Mouse (Mus musculus) MEL (cell line): ENCODE results near the gene Abtb1. TPM values are rescaled to one million over a fixed set of nuclear protein-coding genes. Genes with fewer than 3 reads are reported as not detected.

Experiments
- DNase-seq: peaks from one replicate; pipeline ENCODE4 v3.0.0; 2011; ENCODE audit warnings: low read depth, low spot score
- H3K27ac ChIP-seq: 2 replicates; pipeline ENCODE4 v1.5.1; 2012; ENCODE audit warnings: low read depth, mild to moderate bottlenecking, control low read depth, low read length, moderate library complexity; ENCODE audit not compliant: control insufficient read depth
- H3K27me3 ChIP-seq, 2 experiments: fragments of 150-350 bp in 1 of 2; sonication (generic) in 1 of 2; 2 replicates each; pipeline ENCODE4 v1.6.1; 2012; ENCODE audit warnings: low read length in 2 of 2, mild to moderate bottlenecking in 2 of 2, improper control_type of control experiment in 1 of 2, moderate library complexity in 1 of 2; ENCODE audit not compliant: insufficient read depth in 2 of 2, control insufficient read depth in 1 of 2
- H3K36me3 ChIP-seq, 2 experiments: 2 replicates each; pipeline ENCODE4 v1.6.1; 2012 to 2014; ENCODE audit warnings: low read length in 2 of 2, improper control_type of control experiment in 1 of 2, inconsistent platforms in 1 of 2, mild to moderate bottlenecking in 1 of 2; ENCODE audit not compliant: insufficient read depth in 2 of 2, control insufficient read depth in 1 of 2
- H3K4me1 ChIP-seq, 2 experiments: fragments of 150-350 bp in 1 of 2; sonication (generic) in 1 of 2; 2 replicates each; pipeline ENCODE4 v1.6.1; 2012; ENCODE audit warnings: low read length in 2 of 2, improper control_type of control experiment in 1 of 2, mild to moderate bottlenecking in 1 of 2; ENCODE audit not compliant: insufficient read depth in 2 of 2, control insufficient read depth in 1 of 2
- H3K4me3 ChIP-seq, 2 experiments: fragments of 150-350 bp in 1 of 2; sonication (generic) in 1 of 2; 2 replicates each; pipeline ENCODE4 v1.5.1; 2012; ENCODE audit warnings: low read depth in 2 of 2, low read length in 2 of 2, mild to moderate bottlenecking in 2 of 2, moderate library complexity in 2 of 2, control low read depth in 1 of 2, improper control_type of control experiment in 1 of 2; ENCODE audit not compliant: control insufficient read depth in 1 of 2, insufficient read depth in 1 of 2
- H3K79me2 ChIP-seq: 2 replicates; pipeline ENCODE4 v1.6.1; 2012; ENCODE audit warnings: mild to moderate bottlenecking, low read length, moderate library complexity; ENCODE audit not compliant: control insufficient read depth, poor library complexity, insufficient read depth
- H3K9ac ChIP-seq: 2 replicates; pipeline ENCODE4 v1.6.1; 2012; ENCODE audit warnings: low read depth, mild to moderate bottlenecking, control low read depth, low read length, moderate library complexity; ENCODE audit not compliant: control insufficient read depth, poor library complexity, severe bottlenecking
- H3K9me3 ChIP-seq: fragments of 150-350 bp; sonication (generic); replicated peaks from 2 replicates; pipeline ENCODE4 v1.6.1; 2012; ENCODE audit warnings: mild to moderate bottlenecking, low read length, improper control_type of control experiment, moderate library complexity; ENCODE audit not compliant: insufficient read depth
- CHD1 ChIP-seq: IDR thresholded peaks from 2 replicates; pipeline ENCODE4 v1.6.1; 2012; ENCODE audit warnings: low read depth, mild to moderate bottlenecking, inconsistent platforms, low read length, improper control_type of control experiment
- CTCF ChIP-seq, 3 experiments: IDR thresholded peaks in 2 of 3; conservative IDR thresholded peaks in 1 of 3; 2 replicates each; pipeline ENCODE4 v1.5.1; 2011 to 2012; ENCODE audit warnings: low read length in 3 of 3, low read depth in 2 of 3, mild to moderate bottlenecking in 2 of 3, improper control_type of control experiment in 1 of 3, inconsistent platforms in 1 of 3, mixed read lengths in 1 of 3, moderate library complexity in 1 of 3; ENCODE audit not compliant: control insufficient read depth in 1 of 3, insufficient read depth in 1 of 3, poor library complexity in 1 of 3, severe bottlenecking in 1 of 3
- EP300 ChIP-seq, 2 experiments: IDR thresholded peaks; 2 replicates each; pipeline ENCODE4 v1.6.1; 2011; ENCODE audit warnings: improper control_type of control experiment in 2 of 2, low read length in 2 of 2, low read depth in 1 of 2, mild to moderate bottlenecking in 1 of 2
- ETS1 ChIP-seq: IDR thresholded peaks from 2 replicates; pipeline ENCODE4 v1.6.1; 2012; ENCODE audit warnings: low read depth, mild to moderate bottlenecking, inconsistent platforms, low read length, improper control_type of control experiment, moderate library complexity
- GABPA ChIP-seq: IDR thresholded peaks from 2 replicates; pipeline ENCODE4 v1.6.1; 2012; ENCODE audit warnings: low read depth, mild to moderate bottlenecking, inconsistent platforms, low read length, improper control_type of control experiment, moderate library complexity
- GATA1 ChIP-seq: IDR thresholded peaks from 2 replicates; pipeline ENCODE4 v1.6.1; 2011; ENCODE audit warnings: low read depth, low read length, improper control_type of control experiment
- JUND ChIP-seq: IDR thresholded peaks from 2 replicates; pipeline ENCODE4 v1.6.1; 2011; ENCODE audit warnings: low read depth, mild to moderate bottlenecking, improper control_type of control experiment, low read length
- MAFK ChIP-seq: IDR thresholded peaks from 2 replicates; pipeline ENCODE4 v1.6.1; 2011; ENCODE audit warnings: low read depth, mild to moderate bottlenecking, low read length, improper control_type of control experiment, borderline replicate concordance
- MAZ ChIP-seq: IDR thresholded peaks from 2 replicates; pipeline ENCODE4 v1.6.1; 2012; ENCODE audit warnings: low read depth, mild to moderate bottlenecking, inconsistent platforms, low read length, improper control_type of control experiment
- MEF2A ChIP-seq: IDR thresholded peaks from 2 replicates; pipeline ENCODE4 v1.6.1; 2014; ENCODE audit warnings: low read depth, mild to moderate bottlenecking, inconsistent platforms, low read length, improper control_type of control experiment; ENCODE audit not compliant: poor library complexity, insufficient replicate concordance, severe bottlenecking; ENCODE audit errors: extremely low read depth
- MYC ChIP-seq: IDR thresholded peaks from 2 replicates; pipeline ENCODE4 v1.6.1; 2011; ENCODE audit warnings: low read depth, mild to moderate bottlenecking, low read length, improper control_type of control experiment, moderate library complexity
- POLR2A ChIP-seq, 2 experiments: IDR thresholded peaks; 2 replicates each; pipeline ENCODE4 v1.6.1; 2011 to 2012; ENCODE audit warnings: low read length in 2 of 2, mild to moderate bottlenecking in 2 of 2, control low read depth in 1 of 2, improper control_type of control experiment in 1 of 2, low read depth in 1 of 2, moderate library complexity in 1 of 2; ENCODE audit not compliant: control insufficient read depth in 1 of 2, insufficient read depth in 1 of 2, poor library complexity in 1 of 2
- RAD21 ChIP-seq: IDR thresholded peaks from 2 replicates; pipeline ENCODE4 v1.6.1; 2011; ENCODE audit warnings: mild to moderate bottlenecking, low read depth, low read length, improper control_type of control experiment
- RCOR1 ChIP-seq: IDR thresholded peaks from 2 replicates; pipeline ENCODE4 v1.6.1; 2012; ENCODE audit warnings: low read depth, mild to moderate bottlenecking, inconsistent platforms, low read length, improper control_type of control experiment
- TAL1 ChIP-seq: IDR thresholded peaks from 2 replicates; pipeline ENCODE4 v1.6.1; 2012; ENCODE audit warnings: mild to moderate bottlenecking, inconsistent platforms, low read length, moderate library complexity, mixed read lengths
- TBP ChIP-seq: IDR thresholded peaks from 2 replicates; pipeline ENCODE4 v1.8.0; 2011; ENCODE audit warnings: low read depth, low read length, improper control_type of control experiment
- TCF12 ChIP-seq: IDR thresholded peaks from 2 replicates; pipeline ENCODE4 v1.6.1; 2014; ENCODE audit warnings: low read depth, mild to moderate bottlenecking, inconsistent platforms, low read length, improper control_type of control experiment, moderate library complexity
- USF1 ChIP-seq: IDR thresholded peaks from 2 replicates; pipeline ENCODE4 v1.6.1; 2014; ENCODE audit warnings: low read depth, mild to moderate bottlenecking, inconsistent platforms, low read length, improper control_type of control experiment, moderate library complexity
- USF2 ChIP-seq, 2 experiments: IDR thresholded peaks; 2 replicates each; pipeline ENCODE4 v1.6.1; 2011 to 2012; ENCODE audit warnings: improper control_type of control experiment in 2 of 2, low read length in 2 of 2, borderline replicate concordance in 1 of 2, inconsistent platforms in 1 of 2, low read depth in 1 of 2, mild to moderate bottlenecking in 1 of 2; ENCODE audit not compliant: insufficient read depth in 1 of 2
- ZC3H11A ChIP-seq: IDR thresholded peaks from 2 replicates; pipeline ENCODE4 v1.6.1; 2012; ENCODE audit warnings: low read depth, mild to moderate bottlenecking, inconsistent platforms, low read length, improper control_type of control experiment
- ZKSCAN1 ChIP-seq: IDR thresholded peaks from 2 replicates; pipeline ENCODE4 v1.6.1; 2012; ENCODE audit warnings: low read depth, mild to moderate bottlenecking, inconsistent platforms, low read length, improper control_type of control experiment, moderate library complexity
- ZMIZ1 ChIP-seq: IDR thresholded peaks from 2 replicates; pipeline ENCODE4 v1.6.1; 2012; ENCODE audit warnings: low read depth, mild to moderate bottlenecking, inconsistent platforms, low read length, improper control_type of control experiment, moderate library complexity
- polyA plus RNA-seq, 2 experiments: library from polyadenylated mRNA; stranded (reverse) in 1 of 2; unstranded in 1 of 2; fragments of >175 nt in 1 of 2; fragments of >200 nt in 1 of 2; gene quantifications; 2 replicates each; pipeline versions ENCODE4 v1.2.1 to v1.2.4; 2012; ENCODE audit warnings: low replicate concordance in 2 of 2, low read depth in 1 of 2; ENCODE audit not compliant: insufficient read length in 2 of 2, insufficient read depth in 1 of 2, missing spikeins in 1 of 2
- total RNA-seq: library from RNA; depleted of rRNA; stranded (reverse); fragments of 300-350 nt; gene quantifications from 2 replicates; pipeline ENCODE4 v1.2.3, GENCODE M21; 2012

Abtb1 gene
- total and polyA plus RNA-seq, 3 experiments: 7.4 to 16.9 TPM; not detected in 1

DNA sequence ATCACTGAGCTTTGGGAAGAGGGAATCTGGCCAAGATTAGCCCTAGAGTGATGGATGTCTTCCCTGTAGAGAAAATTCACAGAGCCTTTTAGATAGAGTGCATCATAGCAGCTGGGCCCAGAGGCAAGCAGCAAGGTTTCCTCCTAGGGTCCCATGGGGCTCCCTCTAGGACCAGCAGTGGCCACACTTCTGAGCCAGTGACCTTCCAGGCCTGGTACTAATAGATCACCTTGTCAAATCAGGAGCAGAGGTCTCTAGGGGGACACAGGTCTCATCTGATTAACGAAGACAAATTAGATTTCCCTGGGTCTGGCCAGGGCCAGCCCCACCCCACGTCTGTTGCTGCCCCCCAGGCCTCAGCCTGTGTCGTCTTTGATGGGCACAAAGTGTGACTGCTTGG, 31.5 kb downstream of the Abtb1 start:
- H3K4me3 ChIP-seq: no peak overlapping the region
- H3K27ac ChIP-seq: no peak overlapping the region
- no peaks in the 10 kb centered on the region for H3K36me3 ChIP-seq
- no peak overlapping the region for H3K9ac ChIP-seq
- H3K9me3 ChIP-seq: no peaks in the 10 kb centered on the region
- no peak for DNase-seq
- H3K4me1 ChIP-seq: no peaks in the 10 kb centered on the region
- no peak for TF ChIP-seq CTCF (IDR thresholded peaks at IDR 0.05 in 2 of 3, conservative IDR thresholded peaks at IDR 0.05 in 1 of 3; ENCODE audit: control insufficient read depth in 1 of 3, insufficient read depth in 1 of 3, low read depth in 2 of 3, low read length in 3 of 3, poor library complexity in 1 of 3, severe bottlenecking in 1 of 3)
- TF ChIP-seq MAZ: no peak
- no peak for TF ChIP-seq GATA1
- no peak for TF ChIP-seq MEF2A
- TF ChIP-seq POLR2A (IDR thresholded peaks at IDR 0.05; ENCODE audit: control insufficient read depth in 1 of 2, insufficient read depth in 1 of 2, low read depth in 1 of 2, low read length in 2 of 2, poor library complexity in 1 of 2): no peak
- no peak for TF ChIP-seq RCOR1
- TF ChIP-seq ZC3H11A: no peak
- no peak for TF ChIP-seq TAL1
- no peak for TF ChIP-seq JUND
- TF ChIP-seq ZMIZ1: no peak
- H3K79me2 ChIP-seq: no peaks in the 10 kb centered on the region
- H3K27me3 ChIP-seq: peaks cover 0 to 5% of the 10 kb centered on the region in 2 experiments; a peak in 3 of 4 replicates

DNA sequence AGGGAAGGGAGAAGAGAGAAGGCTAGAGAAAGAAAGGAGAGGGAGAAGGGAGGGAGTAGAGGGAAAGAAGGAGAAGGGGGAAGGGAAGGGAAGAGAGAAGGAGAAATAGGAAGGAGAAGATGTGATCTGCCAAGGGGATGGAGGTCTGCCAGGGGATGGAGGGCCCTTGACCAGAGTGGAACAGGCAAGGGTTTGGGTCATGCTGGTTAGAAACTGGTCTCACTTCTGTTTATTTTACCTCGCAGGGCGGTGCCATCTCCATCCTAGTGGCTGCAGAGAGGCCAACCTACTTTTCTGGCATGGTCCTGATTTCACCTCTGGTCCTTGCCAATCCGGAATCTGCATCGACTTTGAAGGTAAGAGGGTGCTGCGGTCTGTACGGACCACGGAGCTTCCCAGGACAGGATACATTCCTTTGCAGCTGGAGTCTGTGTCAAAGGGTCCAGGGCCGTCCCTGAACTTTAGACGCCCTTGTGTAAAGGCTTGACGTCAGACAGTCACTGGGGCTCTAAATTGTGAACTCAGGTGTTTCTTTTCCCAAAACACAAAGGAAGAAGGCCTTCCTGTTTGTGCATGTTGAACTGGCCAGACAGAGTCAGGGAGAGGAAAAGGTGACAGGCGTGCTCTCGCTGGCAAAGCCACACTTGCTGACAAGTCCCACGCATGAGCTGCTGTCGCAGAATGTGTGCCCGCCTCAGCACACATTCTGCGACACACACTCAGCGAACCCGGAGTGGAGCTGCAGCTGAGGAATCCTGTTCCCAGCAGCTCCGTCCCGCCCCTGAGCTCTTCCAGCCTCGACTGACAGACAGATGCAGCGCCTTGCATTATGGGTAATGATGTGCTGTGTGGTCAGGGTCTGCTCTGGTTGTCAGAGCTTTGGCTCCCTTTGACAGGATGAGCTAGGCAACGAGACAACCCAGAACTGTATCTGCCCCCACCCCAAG, 32.4 kb downstream of the Abtb1 start:
- no peaks in the 10 kb centered on the region for H3K9me3 ChIP-seq
- H3K79me2 ChIP-seq: no peaks in the 10 kb centered on the region
- no peak for TF ChIP-seq MAFK
- no peak for TF ChIP-seq USF2 (IDR thresholded peaks at IDR 0.05; ENCODE audit: borderline replicate concordance in 1 of 2, insufficient read depth in 1 of 2, low read depth in 1 of 2, low read length in 2 of 2)
- TF ChIP-seq TBP: no peak
- no peak for TF ChIP-seq CHD1
- no peak for TF ChIP-seq EP300 (IDR thresholded peaks at IDR 0.05; ENCODE audit: low read depth in 1 of 2, low read length in 2 of 2)
- no peak for TF ChIP-seq TCF12
- TF ChIP-seq ETS1: no peak
- no peak for TF ChIP-seq GABPA
- no peak for TF ChIP-seq MEF2A
- no peak for TF ChIP-seq RAD21
- TF ChIP-seq USF1: no peak
- TF ChIP-seq MYC: no peak
- TF ChIP-seq ZKSCAN1: no peak
- TF ChIP-seq, all 39 proteins: peak for 0
- no peak overlapping the region for H3K9ac ChIP-seq
- peaks cover 0 to 5% of the 10 kb centered on the region in 2 experiments; a peak in 3 of 4 replicates for H3K27me3 ChIP-seq
- no peak overlapping the region for H3K27ac ChIP-seq
- H3K36me3 ChIP-seq: no peaks in the 10 kb centered on the region
- H3K4me1 ChIP-seq: no peaks in the 10 kb centered on the region
- DNase-seq: no peak
- H3K4me3 ChIP-seq: no peak overlapping the region
